Mouse (Mus musculus) T-cell, adult 2 months (primary cell): ENCODE results near the gene Ncoa3.

ENCODE experiments used
- DNase-seq: peaks from one replicate; pipeline ENCODE4 v3.0.0; 2022; ENCODE audit warnings: low spot score

The Ncoa3 gene

GRCm38 (mm10) chr2:166035725-166036124, 43.3 kb downstream of the Ncoa3 start:
- peak; percentile 82 for DNase-seq

GRCm38 (mm10) chr2:166039681-166040080, 47.2 kb downstream of the Ncoa3 start:
- no peak for DNase-seq

GRCm38 (mm10) chr2:166042542-166042941, 50.1 kb downstream of the Ncoa3 start:
- DNase-seq: no peak

GRCm38 (mm10) chr2:166045006-166045405, 52.6 kb downstream of the Ncoa3 start:
- DNase-seq: no peak

GRCm38 (mm10) chr2:166045549-166046501, 53.4 kb downstream of the Ncoa3 start:
- DNase-seq: peak; percentile 34

GRCm38 (mm10) chr2:166047931-166048330, 55.5 kb downstream of the Ncoa3 start:
- no peak for DNase-seq

- DNase-seq: no peak
Observed at GRCm38 (mm10) chr2:166048852-166049251, 56.4 kb downstream of the Ncoa3 start.

GRCm38 (mm10) chr2:166051421-166051820, 59.0 kb downstream of the Ncoa3 start:
- DNase-seq: no peak

GRCm38 (mm10) chr2:166051966-166052365, 59.5 kb downstream of the Ncoa3 start:
- no peak for DNase-seq

GRCm38 (mm10) chr2:166054002-166054539, 61.6 kb downstream of the Ncoa3 start:
- DNase-seq: no peak

GRCm38 (mm10) chr2:166059684-166060423, 67.4 kb downstream of the Ncoa3 start:
- peak; percentile 43 for DNase-seq

- no peak for DNase-seq
Observed at GRCm38 (mm10) chr2:166062008-166062407, 69.6 kb downstream of the Ncoa3 start.

- no peak for DNase-seq
Observed at GRCm38 (mm10) chr2:166062431-166062830, 70.0 kb downstream of the Ncoa3 start.

- DNase-seq: no peak
Observed at GRCm38 (mm10) chr2:166066434-166066833, 74.0 kb downstream of the Ncoa3 start.

GRCm38 (mm10) chr2:166068261-166068660, 75.8 kb downstream of the Ncoa3 start:
- DNase-seq: no peak

- DNase-seq: no peak
Observed at GRCm38 (mm10) chr2:166069164-166069563, 76.7 kb downstream of the Ncoa3 start.

- DNase-seq: no peak
Observed at GRCm38 (mm10) chr2:166069738-166070137, 77.3 kb downstream of the Ncoa3 start.

- no peak for DNase-seq
Observed at GRCm38 (mm10) chr2:166071481-166071880, 79.0 kb downstream of the Ncoa3 start.

- no peak for DNase-seq
Observed at GRCm38 (mm10) chr2:166071889-166072288, 79.5 kb downstream of the Ncoa3 start.

GRCm38 (mm10) chr2:166073082-166073481, 80.6 kb downstream of the Ncoa3 start:
- no peak for DNase-seq

- DNase-seq: no peak
Observed at GRCm38 (mm10) chr2:166074322-166074721, 81.9 kb downstream of the Ncoa3 start.

- no peak for DNase-seq
Observed at GRCm38 (mm10) chr2:166077371-166077770, 84.9 kb downstream of the Ncoa3 start.

- DNase-seq: no peak
Observed at GRCm38 (mm10) chr2:166079231-166079630, 86.8 kb downstream of the Ncoa3 start.
